Mouse (Mus musculus) midbrain, embryonic 13.5 days (tissue): Measurements from ENCODE around the gene Cdkn1b. TPM values are rescaled to one million over a fixed set of nuclear protein-coding genes. Genes with fewer than 3 reads are reported as not detected.
A peak's percentile ranks its signal among the peaks of the same experiment; 100 is the strongest.

ENCODE experiments used
- ATAC-seq: fragments of 200-750 bp; cut with Nextera tagmentation; 2 replicates; pipeline ENCODE4 v1.8.0; 2017; ENCODE audit warnings: mild to moderate bottlenecking, moderate TSS enrichment, moderate library complexity
- H3K27ac ChIP-seq: fragments of 300-500 bp; sonication (generic); 2 replicates; pipeline ENCODE4 v1.5.1; 2015; ENCODE audit warnings: inconsistent platforms, mild to moderate bottlenecking, moderate library complexity
- H3K27me3 ChIP-seq: fragments of 300-500 bp; sonication (generic); 2 replicates; pipeline ENCODE4 v1.6.1; 2015; ENCODE audit warnings: mild to moderate bottlenecking, inconsistent platforms
- H3K36me3 ChIP-seq: fragments of 300-500 bp; sonication (generic); 2 replicates; pipeline ENCODE4 v1.6.1; 2015; ENCODE audit warnings: mild to moderate bottlenecking, inconsistent platforms
- H3K4me1 ChIP-seq: fragments of 300-500 bp; sonication (generic); replicated peaks from 2 replicates; pipeline ENCODE4 v1.6.1; 2015; ENCODE audit warnings: inconsistent platforms
- H3K4me2 ChIP-seq: fragments of 300-500 bp; sonication (generic); replicated peaks from 2 replicates; pipeline ENCODE4 v1.6.1; 2015; ENCODE audit warnings: moderate library complexity, mild to moderate bottlenecking, inconsistent platforms
- H3K4me3 ChIP-seq: fragments of 300-500 bp; sonication (generic); replicated peaks from 2 replicates; pipeline ENCODE4 v1.5.1; 2015; ENCODE audit warnings: mild to moderate bottlenecking, inconsistent platforms
- H3K9ac ChIP-seq: fragments of 300-500 bp; sonication (generic); replicated peaks from 2 replicates; pipeline ENCODE4 v1.6.1; 2015; ENCODE audit warnings: mild to moderate bottlenecking, inconsistent platforms
- H3K9me3 ChIP-seq: fragments of 300-500 bp; sonication (generic); 2 replicates; pipeline ENCODE4 v1.6.1; 2016; ENCODE audit warnings: mild to moderate bottlenecking, inconsistent platforms
- WGBS: fragments of 180-500 bp; shearing (Covaris S2); methylation state at CpG from one replicate; pipeline ENCODE4 v1.1.7; 2015; 5-methylcytosine and 5-hydroxymethylcytosine counted together
- polyA plus RNA-seq: library from polyadenylated mRNA; unstranded; fragments of >200 nt; fragmentation: Nextera tagmentation; extraction: Ambion mirVana; gene quantifications from 2 replicates; pipeline ENCODE4 v1.2.1, GENCODE M21; 2015

Cdkn1b gene
- polyA plus RNA-seq, 1 experiment from 2014 or later = 35.1 TPM

GRCm38 (mm10) chr6:134905811-134906210 is 14.4 kb upstream of the Cdkn1b start:
- no peak for ATAC-seq
- H3K36me3 ChIP-seq = no peaks in the 10 kb centered on the region
- no peaks in the 10 kb centered on the region for H3K4me1 ChIP-seq
- H3K27ac ChIP-seq = no peak overlapping the region
- H3K4me2 ChIP-seq = no peak overlapping the region
- no peaks in the 10 kb centered on the region for H3K27me3 ChIP-seq
- no peak overlapping the region for H3K4me3 ChIP-seq
- H3K9ac ChIP-seq = no peak overlapping the region
- 96% methylated on average over 1 of the region's 1 CpGs for WGBS
- H3K9me3 ChIP-seq = no peaks in the 10 kb centered on the region

DNA sequence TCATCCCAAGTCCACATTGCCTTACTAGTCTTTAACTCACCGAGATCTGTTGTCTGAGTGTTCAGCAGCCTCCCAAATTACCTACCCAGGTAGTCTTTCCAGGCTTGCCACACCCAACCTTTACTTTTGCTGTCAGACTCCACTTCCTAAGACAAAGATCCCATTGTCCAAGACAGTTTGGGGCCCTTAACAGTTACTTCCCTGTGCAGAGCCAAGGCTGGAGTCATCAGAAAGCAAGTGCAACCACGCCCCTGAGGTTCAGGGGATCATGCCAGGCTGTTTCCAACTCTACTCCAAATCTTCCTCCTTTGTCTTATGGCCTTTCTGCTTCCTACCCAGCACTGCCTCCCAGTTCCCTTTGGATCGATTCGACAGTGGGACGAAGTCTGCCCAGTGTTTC is 5.7 kb upstream of the Cdkn1b start:
- no peak overlapping the region for H3K4me3 ChIP-seq
- H3K9me3 ChIP-seq = no peaks in the 10 kb centered on the region
- no peak overlapping the region for H3K27ac ChIP-seq
- no peaks in the 10 kb centered on the region for H3K36me3 ChIP-seq
- no peak overlapping the region for H3K4me2 ChIP-seq
- H3K4me1 ChIP-seq = peaks cover 19% of the 10 kb centered on the region
- H3K9ac ChIP-seq = no peak overlapping the region
- H3K27me3 ChIP-seq = peaks cover 8% of the 10 kb centered on the region; the same call in 1 of the 2 replicates
- 93% methylated on average over 5 of the region's 5 CpGs for WGBS
- no peak for ATAC-seq

- no peak overlapping the region for H3K27ac ChIP-seq
- H3K36me3 ChIP-seq = no peaks in the 10 kb centered on the region
- peak overlapping the region; percentile 57 for H3K9ac ChIP-seq
- peak overlapping the region; percentile 38 for H3K4me3 ChIP-seq
- WGBS = 1% methylated on average over 11 of the region's 11 CpGs
- H3K4me2 ChIP-seq = peak overlapping the region; percentile 55
- H3K4me1 ChIP-seq = peaks cover 21% of the 10 kb centered on the region
- peaks cover 8% of the 10 kb centered on the region; the same call in 1 of the 2 replicates for H3K27me3 ChIP-seq
- no peak for ATAC-seq
- H3K9me3 ChIP-seq = no peaks in the 10 kb centered on the region
Measured at GRCm38 (mm10) chr6:134916641-134917040, 3.6 kb upstream of the Cdkn1b start.

GRCm38 (mm10) chr6:134917087-134917486 is 3.1 kb upstream of the Cdkn1b start:
- H3K9ac ChIP-seq = peak overlapping the region; percentile 57
- under 1% methylated on average over 11 of the region's 11 CpGs for WGBS
- no peaks in the 10 kb centered on the region for H3K9me3 ChIP-seq
- peak overlapping the region; percentile 38 for H3K4me3 ChIP-seq
- peak overlapping the region; percentile 55 for H3K4me2 ChIP-seq
- no peak for ATAC-seq
- H3K27ac ChIP-seq = 0 out of 2 replicates have a peak overlapping the region, but pooled peaks have one; percentile 35
- no peaks in the 10 kb centered on the region for H3K36me3 ChIP-seq
- H3K4me1 ChIP-seq = peaks cover 25% of the 10 kb centered on the region
- peaks cover 8% of the 10 kb centered on the region; the same call in 1 of the 2 replicates for H3K27me3 ChIP-seq

GRCm38 (mm10) chr6:134918769-134919168 is 1.4 kb upstream of the Cdkn1b start:
- H3K9ac ChIP-seq = no peak overlapping the region
- ATAC-seq = no peak
- no peaks in the 10 kb centered on the region for H3K9me3 ChIP-seq
- no peak overlapping the region for H3K4me3 ChIP-seq
- H3K36me3 ChIP-seq = no peaks in the 10 kb centered on the region
- 91% methylated on average over 10 of the region's 10 CpGs for WGBS
- H3K4me1 ChIP-seq = peaks cover 41% of the 10 kb centered on the region
- H3K4me2 ChIP-seq = no peak overlapping the region
- H3K27me3 ChIP-seq = peaks cover 8% of the 10 kb centered on the region; the same call in 1 of the 2 replicates
- H3K27ac ChIP-seq = no peak overlapping the region

- H3K27ac ChIP-seq = peak overlapping the region; percentile 96
- H3K36me3 ChIP-seq = no peaks in the 10 kb centered on the region
- H3K9ac ChIP-seq = peak overlapping the region; percentile 93
- ATAC-seq = no peak; the same call in none of the 2 replicates
- H3K9me3 ChIP-seq = no peaks in the 10 kb centered on the region
- peak overlapping the region; percentile 90 for H3K4me3 ChIP-seq
- H3K4me2 ChIP-seq = peak overlapping the region; percentile 84
- H3K27me3 ChIP-seq = peaks cover 8% of the 10 kb centered on the region; the same call in 1 of the 2 replicates
- peaks cover 46% of the 10 kb centered on the region for H3K4me1 ChIP-seq
- WGBS = 2% methylated on average over 37 of the region's 37 CpGs
Measured at GRCm38 (mm10) chr6:134919511-134920189, 551 bp upstream of the Cdkn1b start.

DNA sequence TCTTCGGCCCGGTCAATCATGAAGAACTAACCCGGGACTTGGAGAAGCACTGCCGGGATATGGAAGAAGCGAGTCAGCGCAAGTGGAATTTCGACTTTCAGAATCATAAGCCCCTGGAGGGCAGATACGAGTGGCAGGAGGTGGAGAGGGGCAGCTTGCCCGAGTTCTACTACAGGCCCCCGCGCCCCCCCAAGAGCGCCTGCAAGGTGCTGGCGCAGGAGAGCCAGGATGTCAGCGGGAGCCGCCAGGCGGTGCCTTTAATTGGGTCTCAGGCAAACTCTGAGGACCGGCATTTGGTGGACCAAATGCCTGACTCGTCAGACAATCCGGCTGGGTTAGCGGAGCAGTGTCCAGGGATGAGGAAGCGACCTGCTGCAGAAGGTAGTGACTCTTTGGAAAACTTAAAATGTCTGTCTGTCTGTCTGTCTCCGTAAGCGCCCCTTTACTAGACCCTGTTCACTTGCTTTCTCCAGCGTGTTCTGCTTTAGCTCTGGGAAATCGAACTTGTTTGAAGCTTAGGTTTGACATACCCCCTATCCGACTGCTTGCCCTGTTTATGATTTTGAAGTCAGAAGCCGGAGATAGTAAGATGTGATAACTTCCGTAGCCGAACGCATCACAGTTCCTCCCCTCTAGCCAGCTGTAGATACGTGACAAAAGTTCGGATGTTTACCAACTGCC is 953 bp downstream of the Cdkn1b start:
- Histone ChIP-seq H3K9me3 (no peaks in the 10 kb centered on the region), H3K27ac (peak overlapping the region; percentile 96), H3K27me3 (peaks cover 3% of the 10 kb centered on the region; the same call in 1 of the 2 replicates), H3K4me3 (peak overlapping the region; percentile 90), H3K4me1 (peaks cover 52% of the 10 kb centered on the region), H3K4me2 (peak overlapping the region; percentile 84), H3K36me3 (no peaks in the 10 kb centered on the region), H3K9ac (peak overlapping the region; percentile 93)
- ATAC-seq = no peak
- under 1% methylated on average over 32 of the region's 32 CpGs for WGBS

DNA sequence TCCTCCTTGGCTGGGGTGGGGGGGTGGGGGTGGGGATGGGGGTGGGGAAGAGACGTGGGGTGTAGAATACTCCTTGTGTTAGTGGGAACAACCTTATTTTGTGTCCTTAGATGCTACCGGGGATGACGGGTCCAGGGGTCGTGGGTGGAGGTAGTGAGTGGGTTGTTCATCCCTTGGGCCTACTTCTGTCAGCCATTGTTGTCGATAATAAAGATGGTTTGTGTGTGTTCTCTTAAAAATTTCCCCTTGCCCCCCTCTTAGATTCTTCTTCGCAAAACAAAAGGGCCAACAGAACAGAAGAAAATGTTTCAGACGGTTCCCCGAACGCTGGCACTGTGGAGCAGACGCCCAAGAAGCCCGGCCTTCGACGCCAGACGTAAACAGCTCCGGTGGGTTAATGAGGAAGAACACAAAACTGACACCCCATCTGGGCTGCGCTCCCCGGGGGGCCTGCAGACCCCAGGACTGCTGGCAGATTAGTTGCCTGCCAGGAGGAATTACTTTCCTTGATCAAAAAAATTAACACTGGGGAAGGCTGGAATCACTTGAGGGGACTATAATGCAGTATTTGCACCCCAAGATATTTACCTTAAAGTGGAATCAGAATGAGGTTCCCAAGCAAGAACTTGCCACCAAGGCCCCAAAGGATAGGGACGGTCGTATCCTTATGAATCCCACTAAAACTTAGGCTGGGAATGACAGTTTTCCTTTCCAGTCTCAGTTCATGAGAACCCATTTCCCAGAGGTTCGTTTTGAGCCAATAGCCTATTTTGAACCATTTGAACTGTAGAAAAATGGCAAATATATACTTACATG is 1.7 kb downstream of the Cdkn1b start:
- no peak for ATAC-seq
- peaks cover 51% of the 10 kb centered on the region for H3K4me1 ChIP-seq
- peak overlapping the region; percentile 64 for H3K27ac ChIP-seq
- peak overlapping the region; percentile 84 for H3K4me2 ChIP-seq
- peak overlapping the region; percentile 90 for H3K4me3 ChIP-seq
- H3K36me3 ChIP-seq = no peaks in the 10 kb centered on the region
- H3K27me3 ChIP-seq = peaks cover 3% of the 10 kb centered on the region; the same call in 1 of the 2 replicates
- WGBS = 4% methylated on average over 20 of the region's 20 CpGs
- peak overlapping the region; percentile 93 for H3K9ac ChIP-seq
- H3K9me3 ChIP-seq = no peaks in the 10 kb centered on the region

DNA sequence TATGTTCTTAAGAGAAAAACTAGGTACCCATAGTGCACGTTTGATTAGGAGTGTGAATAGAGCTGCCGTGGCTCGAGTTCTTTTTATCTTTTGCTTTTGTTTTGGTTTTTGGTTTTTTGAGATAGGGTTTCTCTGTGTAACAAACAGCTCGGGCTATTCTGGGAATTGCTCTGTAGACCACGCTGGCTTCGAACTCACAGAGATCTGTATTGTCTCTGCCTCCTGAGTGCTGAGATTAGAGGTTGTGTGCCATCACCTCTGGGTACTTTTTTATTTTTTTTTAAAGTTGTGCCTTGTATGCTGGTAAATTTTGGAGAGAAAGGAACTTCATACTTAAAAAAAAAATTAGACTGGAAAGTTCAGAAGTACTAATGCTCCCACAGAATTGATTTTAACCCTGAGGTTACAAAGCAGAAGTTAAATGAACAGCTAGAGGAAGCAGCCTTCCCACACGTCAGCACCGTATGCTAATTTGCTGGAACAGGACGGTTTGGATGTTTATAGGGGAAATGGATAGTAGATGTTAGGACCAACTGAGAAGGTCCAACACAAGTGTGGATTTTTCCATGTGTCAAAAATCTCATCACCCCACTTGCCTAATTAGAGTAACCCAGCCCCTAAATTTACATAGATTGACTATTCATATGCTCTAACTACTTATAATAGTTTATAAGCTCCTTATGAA is 2.5 kb downstream of the Cdkn1b start:
- no peak for ATAC-seq
- 37% methylated on average over 9 of the region's 9 CpGs for WGBS
- no peaks in the 10 kb centered on the region for H3K9me3 ChIP-seq
- H3K4me1 ChIP-seq = peaks cover 51% of the 10 kb centered on the region
- H3K4me3 ChIP-seq = peak overlapping the region; percentile 90
- peak overlapping the region; percentile 84 for H3K4me2 ChIP-seq
- H3K36me3 ChIP-seq = no peaks in the 10 kb centered on the region
- H3K27me3 ChIP-seq = peaks cover 2% of the 10 kb centered on the region; the same call in 1 of the 2 replicates
- H3K9ac ChIP-seq = peak overlapping the region; percentile 93
- H3K27ac ChIP-seq = no peak overlapping the region

DNA sequence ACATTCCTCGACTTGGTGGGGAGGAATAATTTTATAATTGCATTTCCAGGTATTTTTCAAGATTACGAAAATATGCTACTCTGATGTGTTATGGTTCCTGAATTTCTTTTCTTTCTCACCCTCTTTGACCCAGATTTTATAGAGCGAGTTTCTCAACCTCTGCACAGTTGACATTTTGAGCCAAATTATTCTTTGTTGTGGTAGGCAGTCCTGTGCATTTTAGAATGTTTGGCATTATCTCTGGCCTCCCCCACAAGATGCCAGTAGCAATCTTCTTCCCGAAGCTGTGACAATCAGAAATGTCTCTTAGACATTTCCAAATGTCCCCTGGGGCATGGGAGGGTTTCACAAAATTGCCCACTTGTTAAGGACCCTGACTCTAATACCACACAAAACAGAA is 3.5 kb downstream of the Cdkn1b start:
- H3K4me2 ChIP-seq = peak overlapping the region; percentile 43
- WGBS = 75% methylated on average over 4 of the region's 4 CpGs
- H3K9ac ChIP-seq = peak overlapping the region; percentile 40; the same call in 1 of the 2 replicates
- peak overlapping the region; percentile 27 for H3K4me3 ChIP-seq
- no peaks in the 10 kb centered on the region for H3K36me3 ChIP-seq
- peaks cover 54% of the 10 kb centered on the region for H3K4me1 ChIP-seq
- ATAC-seq = no peak
- no peak overlapping the region for H3K27ac ChIP-seq
- no peaks in the 10 kb centered on the region for H3K9me3 ChIP-seq
- no peaks in the 10 kb centered on the region for H3K27me3 ChIP-seq

DNA sequence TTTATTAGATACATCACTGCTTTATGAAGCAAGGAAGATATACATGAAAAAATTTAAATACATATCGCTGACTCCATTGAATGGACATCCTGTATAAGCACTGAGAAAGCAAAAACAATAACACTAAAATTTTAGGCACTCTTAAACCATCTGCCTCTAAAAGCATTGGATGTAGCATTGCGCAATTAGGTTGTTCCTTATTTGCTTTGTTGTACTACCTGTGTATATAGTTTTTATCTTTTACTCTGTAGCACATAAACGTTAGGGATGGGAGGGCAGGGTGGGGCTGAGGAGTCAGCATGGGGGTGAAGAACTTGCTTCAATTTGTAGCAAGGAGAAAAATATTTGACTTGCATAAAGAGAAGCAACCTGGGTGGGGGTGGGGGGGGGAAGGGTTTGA is 4.1 kb downstream of the Cdkn1b start:
- Histone ChIP-seq H3K27ac (no peak overlapping the region), H3K27me3 (no peaks in the 10 kb centered on the region), H3K9me3 (no peaks in the 10 kb centered on the region), H3K9ac (no peak overlapping the region), H3K4me2 (peak overlapping the region; percentile 33), H3K36me3 (no peaks in the 10 kb centered on the region), H3K4me3 (peak overlapping the region; percentile 19; the same call in 1 of the 2 replicates), H3K4me1 (peaks cover 52% of the 10 kb centered on the region)
- ATAC-seq = no peak
- WGBS = 75% methylated on average over 3 of the region's 3 CpGs
